Mouse (Mus musculus) lung, postnatal 0 days (tissue): ENCODE data around the gene Olfr243.
"Not testable (repeated sequence)": the region's sequence is repeated elsewhere in the genome, so short reads cannot be mapped to it uniquely, and the experiment has no call there.

Experiments used
- CTCF ChIP-seq: IDR thresholded peaks from 2 replicates; pipeline ENCODE4 v1.5.1; 2016; ENCODE audit warnings: antibody characterized with exemption, mild to moderate bottlenecking
- EP300 ChIP-seq: IDR thresholded peaks from 2 replicates; pipeline ENCODE4 v1.6.1; 2016; ENCODE audit warnings: antibody characterized with exemption, mild to moderate bottlenecking, control low read depth

DNA sequence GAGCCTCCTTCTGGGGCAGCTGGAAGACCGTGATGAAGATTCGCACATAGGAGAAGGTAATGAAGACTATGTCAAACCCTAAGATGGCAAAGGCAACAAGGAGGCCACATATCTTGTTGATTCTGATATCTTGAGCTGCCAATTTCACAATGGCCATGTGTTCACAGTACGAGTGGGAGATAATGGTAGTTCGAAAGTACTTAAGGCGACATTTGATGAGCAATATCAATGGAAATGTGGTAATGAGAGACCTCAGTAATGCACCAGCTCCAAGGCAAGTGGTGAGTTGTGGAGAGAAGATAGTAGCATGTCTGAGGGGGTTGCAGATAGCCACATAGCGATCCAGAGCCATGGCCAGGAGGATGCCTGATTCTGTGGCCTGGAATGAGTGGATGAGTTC, 53.2 kb downstream of the Olfr243 start:
- not testable (repeated sequence) for TF ChIP-seq CTCF, EP300
